ENCODE assay signal across 22 mouse cellular contexts in genomic region chr1:74022998-74023397, GRCm38 (mm10).
DNase-seq lines count a peak whose midpoint lies in the region; ATAC-seq and TF ChIP-seq lines count a peak whose summit lies in the region.
"Had no signal": no experiment of that assay in that cellular context is flagged by ENCODE, and none has a peak within 500 bp of the region (broad histone marks: within the 10 kb centered on the region; RNA-seq: fewer than 3 reads in every experiment).

No protein-coding gene starts in this region.

- H3K4me1 ChIP-seq in heart, embryonic 11.5 days (ENCODE audit: control insufficient read depth, insufficient read depth, low read length): peaks cover 83% of the 10 kb centered on the region
- H3K4me1 ChIP-seq in kidney, embryonic 15.5 days: peaks cover 64% of the 10 kb centered on the region
- H3K4me1 ChIP-seq in heart, embryonic 16.5 days (ENCODE audit: control insufficient read depth, insufficient read depth, low read length): peaks cover 80% of the 10 kb centered on the region
- peaks cover 12% of the 10 kb centered on the region; the same call in 1 of the 2 replicates for H3K4me1 ChIP-seq in small intestine, adult 2 months (ENCODE audit: control insufficient read depth, insufficient read depth, insufficient read length, low read length)
- H3K4me1 ChIP-seq in forebrain, embryonic 16.5 days (replicated peaks; ENCODE audit: control insufficient read depth, insufficient read depth, low read length): peaks cover 7% of the 10 kb centered on the region

- no peak for TF ChIP-seq CTCF in small intestine, adult 2 months (IDR thresholded peaks at IDR 0.05; ENCODE audit: extremely low read depth, insufficient read length, insufficient replicate concordance, low read depth, low read length)

- H3K9ac ChIP-seq in heart, embryonic 11.5 days (ENCODE audit: low read depth, low read length): no peak overlapping the region
- no peak overlapping the region for H3K9ac ChIP-seq in kidney, embryonic 15.5 days
- no peak overlapping the region for H3K9ac ChIP-seq in heart, embryonic 16.5 days (ENCODE audit: low read length)
- H3K9ac ChIP-seq in forebrain, embryonic 16.5 days (replicated peaks; ENCODE audit: low read depth, low read length): no peak overlapping the region
- H3K9ac ChIP-seq: forebrain, embryonic 13.5 days; hindbrain, embryonic 13.5 days; limb, embryonic 15.5 days; liver, embryonic 14.5 days; lung, embryonic 14.5 days; midbrain, embryonic 13.5 days had no signal

- ATAC-seq in heart, embryonic 11.5 days (replicated peaks; ENCODE audit: insufficient number of reproducible peaks, low FRiP score, low TSS enrichment): no peak
- ATAC-seq in kidney, embryonic 15.5 days (replicated peaks; ENCODE audit: low FRiP score): no peak
- no peak for ATAC-seq in heart, embryonic 16.5 days (replicated peaks; ENCODE audit: extremely low read depth, insufficient read depth, low FRiP score)
- no peak for ATAC-seq in forebrain, embryonic 16.5 days
- ATAC-seq: forebrain, embryonic 13.5 days; inflammation-experienced regulatory T-cells, adult 6 months; midbrain, embryonic 13.5 days had no signal

- 51% methylated on average over 3 of the region's 3 CpGs for WGBS in heart, embryonic 11.5 days (ENCODE audit: insufficient replicate concordance)
- 89% methylated on average over 3 of the region's 3 CpGs for WGBS in kidney, embryonic 15.5 days
- whole genome bisulfite sequencing in heart, embryonic 16.5 days: 35% methylated on average over 3 of the region's 3 CpGs
- WGBS in small intestine, adult 2 months: 77% methylated on average over 3 of the region's 3 CpGs
- WGBS in forebrain, embryonic 16.5 days: 77% methylated on average over 3 of the region's 3 CpGs

- no peaks in the 10 kb centered on the region for H3K9me3 ChIP-seq in heart, embryonic 11.5 days (replicated peaks; ENCODE audit: control insufficient read depth, low read length)
- H3K9me3 ChIP-seq in kidney, embryonic 15.5 days (replicated peaks): no peaks in the 10 kb centered on the region
- H3K9me3 ChIP-seq in heart, embryonic 16.5 days (replicated peaks; ENCODE audit: control insufficient read depth, low read length): no peaks in the 10 kb centered on the region
- no peaks in the 10 kb centered on the region for H3K9me3 ChIP-seq in forebrain, embryonic 16.5 days (ENCODE audit: control insufficient read depth, low read length)
- H3K9me3 ChIP-seq: forebrain, embryonic 13.5 days; hindbrain, embryonic 13.5 days; limb, embryonic 15.5 days; megakaryocyte, embryonic 14.5 days; midbrain, embryonic 13.5 days had no signal

- peak overlapping the region; percentile 50; the same call in 1 of the 2 replicates for H3K27ac ChIP-seq in heart, embryonic 11.5 days (ENCODE audit: low read depth, low read length)
- H3K27ac ChIP-seq in kidney, embryonic 15.5 days: no peak overlapping the region
- H3K27ac ChIP-seq in heart, embryonic 16.5 days (ENCODE audit: low read length): peak overlapping the region; percentile 19
- H3K27ac ChIP-seq in small intestine, adult 2 months (ENCODE audit: insufficient read depth, low read depth, low read length): 0 out of 2 replicates have a peak overlapping the region, but pooled peaks have one; percentile 5
- no peak overlapping the region for H3K27ac ChIP-seq in forebrain, embryonic 16.5 days (ENCODE audit: low read length)
- H3K27ac ChIP-seq: forebrain, embryonic 13.5 days; hindbrain, embryonic 13.5 days; kidney, postnatal 0 days; limb, embryonic 15.5 days; liver, embryonic 14.5 days; midbrain, embryonic 13.5 days had no signal

- H3K36me3 ChIP-seq in heart, embryonic 11.5 days (ENCODE audit: control insufficient read depth, insufficient read depth, low read length): no peaks in the 10 kb centered on the region
- no peaks in the 10 kb centered on the region for H3K36me3 ChIP-seq in kidney, embryonic 15.5 days
- no peaks in the 10 kb centered on the region for H3K36me3 ChIP-seq in heart, embryonic 16.5 days (ENCODE audit: control insufficient read depth, insufficient read depth)
- no peaks in the 10 kb centered on the region for H3K36me3 ChIP-seq in small intestine, adult 2 months (ENCODE audit: control insufficient read depth, insufficient read depth, low read length)
- no peaks in the 10 kb centered on the region for H3K36me3 ChIP-seq in forebrain, embryonic 16.5 days (ENCODE audit: control insufficient read depth, insufficient read depth)
- H3K36me3 ChIP-seq: hindbrain, embryonic 13.5 days; limb, embryonic 15.5 days; midbrain, embryonic 13.5 days had no signal

- no peak for TF ChIP-seq POLR2A in small intestine, adult 2 months (IDR thresholded peaks at IDR 0.05; ENCODE audit: low read depth, low read length)

- H3K4me2 ChIP-seq in heart, embryonic 11.5 days: no peak overlapping the region
- H3K4me2 ChIP-seq in kidney, embryonic 15.5 days: no peak overlapping the region
- H3K4me2 ChIP-seq in heart, embryonic 16.5 days (ENCODE audit: low read depth, low read length): no peak overlapping the region
- no peak overlapping the region for H3K4me2 ChIP-seq in forebrain, embryonic 16.5 days (ENCODE audit: low read length)
- H3K4me2 ChIP-seq: forebrain, embryonic 13.5 days; hindbrain, embryonic 13.5 days; limb, embryonic 15.5 days; lung, embryonic 14.5 days; midbrain, embryonic 13.5 days had no signal

- H3K27me3 ChIP-seq in heart, embryonic 11.5 days (ENCODE audit: control insufficient read depth, insufficient read depth, low read length): no peaks in the 10 kb centered on the region
- no peaks in the 10 kb centered on the region for H3K27me3 ChIP-seq in kidney, embryonic 15.5 days
- no peaks in the 10 kb centered on the region for H3K27me3 ChIP-seq in heart, embryonic 16.5 days (ENCODE audit: control insufficient read depth, insufficient read depth, low read length)
- no peaks in the 10 kb centered on the region; the same call in 1 of the 2 replicates for H3K27me3 ChIP-seq in small intestine, adult 2 months (ENCODE audit: control insufficient read depth, insufficient read depth, low read length)
- no peaks in the 10 kb centered on the region for H3K27me3 ChIP-seq in forebrain, embryonic 16.5 days (replicated peaks; ENCODE audit: control insufficient read depth, insufficient read depth, low read length)
- H3K27me3 ChIP-seq: forebrain, embryonic 13.5 days; hindbrain, embryonic 13.5 days; limb, embryonic 15.5 days; midbrain, embryonic 13.5 days had no signal

- no peak for DNase-seq in heart, adult 8-10 months (ENCODE audit: low spot score)
- DNase-seq in kidney, postnatal 10 days: peak; percentile 41
- no peak for DNase-seq in right cerebral cortex, postnatal 14 days
- DNase-seq: adrenal gland, adult 2 months; cerebellum, adult 11-12 months; gastrocnemius, postnatal 10 days; layer of hippocampus, postnatal 36 days; lung, embryonic 14.5 days; thymus, postnatal 14 days had no signal

- no peak overlapping the region for H3K4me3 ChIP-seq in heart, embryonic 11.5 days (ENCODE audit: low read depth, low read length)
- no peak overlapping the region for H3K4me3 ChIP-seq in kidney, embryonic 15.5 days (replicated peaks)
- H3K4me3 ChIP-seq in heart, embryonic 16.5 days (ENCODE audit: low read length): no peak overlapping the region
- no peak overlapping the region for H3K4me3 ChIP-seq in small intestine, adult 2 months (ENCODE audit: low read depth, low read length)
- H3K4me3 ChIP-seq in forebrain, embryonic 16.5 days (replicated peaks; ENCODE audit: low read length): no peak overlapping the region
- H3K4me3 ChIP-seq: forebrain, embryonic 13.5 days; hindbrain, embryonic 13.5 days; limb, embryonic 15.5 days; megakaryocyte, embryonic 14.5 days; midbrain, embryonic 13.5 days had no signal

Comparison
In these comparisons a context has a peak if more than half of its experiments do, and no peak if none do; other contexts are left out.
1. H3K27ac ChIP-seq: peak in heart, embryonic 11.5 days (single experiment), heart, embryonic 16.5 days (single experiment) and small intestine, adult 2 months (single experiment); none in kidney, embryonic 15.5 days (single experiment) and forebrain, embryonic 16.5 days (single experiment).